Mouse (Mus musculus) urinary bladder, postnatal 36 days (tissue): Measurements from ENCODE around the gene Efna5.
A peak's percentile ranks its signal among the peaks of the same experiment; 100 is the strongest.

Experiments
- DNase-seq, 2 experiments: peaks; one replicate each; pipeline ENCODE4 v3.0.0; 2022; ENCODE audit warnings: low spot score in 2 of 2, mixed read lengths in 1 of 2

The Efna5 gene

DNA sequence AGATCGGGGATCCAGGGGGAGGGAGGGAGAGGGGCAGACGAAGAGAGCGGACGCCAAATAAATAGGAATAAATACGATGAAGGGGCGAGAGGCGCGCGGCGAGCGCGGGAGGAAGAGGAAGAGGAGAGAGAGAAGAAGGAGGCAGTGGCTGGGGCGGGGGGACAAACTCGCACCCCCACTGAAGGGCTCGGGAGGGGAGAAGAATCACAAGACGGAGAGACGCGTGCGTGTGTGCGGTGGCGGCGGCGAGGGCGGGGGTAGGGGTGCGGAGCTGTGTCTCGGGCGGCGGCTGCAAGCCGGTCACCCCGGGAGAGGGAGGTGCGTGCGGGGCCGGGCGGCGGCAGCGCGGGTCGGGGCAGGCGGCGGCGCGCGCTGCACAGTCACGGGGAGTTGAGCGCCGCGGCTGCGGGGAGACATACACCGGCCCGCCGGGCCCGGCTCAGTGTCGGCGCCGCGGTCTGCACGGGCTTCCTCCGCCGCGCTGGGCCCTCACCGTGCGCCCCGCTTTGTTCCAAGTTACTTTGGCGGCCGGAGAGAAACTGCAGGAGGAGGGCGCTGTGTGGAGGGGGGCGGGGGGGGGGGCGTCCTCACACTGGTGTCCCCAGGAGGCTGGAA is at the start of gene Efna5:
Efna5 (minus strand) TSS at position 142 of the 615 bp plus-strand sequence.
- DNase-seq, result peak in 1 of 2 experiments; percentile 37

DNA sequence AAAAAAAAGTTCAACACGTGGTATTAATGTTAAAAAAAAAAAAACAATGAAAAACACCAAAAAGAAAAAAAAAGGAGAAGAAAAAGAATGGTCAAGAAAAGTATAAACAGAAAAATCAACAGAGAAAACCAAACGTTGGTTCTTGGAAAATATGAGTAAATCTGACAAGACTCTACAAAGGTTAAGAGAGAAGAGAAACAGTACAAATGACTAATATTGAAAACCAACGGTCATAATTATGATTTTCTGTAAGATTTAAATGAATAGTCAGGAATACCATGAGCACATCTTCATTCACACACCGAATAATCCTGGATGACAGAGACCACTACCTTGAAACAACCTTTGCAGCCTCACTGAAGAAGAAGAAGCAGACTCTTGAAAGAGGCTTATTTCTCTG is 34.2 kb upstream of the Efna5 start:
- no peak for DNase-seq

- DNase-seq, result no peak
Measured at GRCm38 (mm10) chr17:62905692-62906445, 24.8 kb upstream of the Efna5 start.

DNA sequence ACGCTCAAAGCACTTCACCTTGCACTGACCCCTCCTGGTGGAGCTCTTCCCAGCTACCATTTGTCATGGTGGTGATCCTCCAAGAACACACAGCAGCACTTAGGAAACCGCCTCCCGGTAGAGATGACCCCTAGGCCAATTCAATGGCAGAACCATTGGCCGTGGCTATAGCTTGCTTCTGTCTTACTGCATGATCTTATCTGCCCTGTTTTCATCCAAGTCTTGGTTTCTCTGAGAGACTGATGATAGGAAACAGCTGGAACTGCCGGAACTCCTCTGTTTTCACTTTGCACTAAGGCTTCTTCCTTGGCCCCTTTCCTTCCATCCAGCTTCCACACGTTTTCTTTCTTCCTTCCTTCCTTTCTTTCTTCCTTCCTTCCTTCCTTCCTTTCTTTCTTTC is 17.9 kb upstream of the Efna5 start:
- no peak for DNase-seq

GRCm38 (mm10) chr17:62889991-62890390 is 8.9 kb upstream of the Efna5 start:
- no peak for DNase-seq

DNA sequence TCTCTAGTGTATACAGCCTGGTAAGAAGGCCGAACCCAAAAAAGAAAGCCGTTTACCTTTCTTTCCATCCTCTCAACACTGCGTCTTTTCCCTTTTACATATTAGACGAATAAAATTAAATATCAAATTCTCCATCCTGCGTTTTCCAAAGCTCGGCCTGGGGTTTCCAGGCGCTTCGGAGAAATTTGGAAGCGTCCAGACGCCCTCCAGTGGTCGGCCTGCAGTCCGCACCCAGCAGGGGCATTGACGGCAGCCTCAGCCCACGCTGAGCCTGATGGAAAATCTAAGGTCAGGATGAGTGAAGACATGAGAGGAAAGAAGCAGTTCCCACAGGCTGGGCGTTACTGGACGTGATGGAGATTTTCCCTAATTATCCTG is 3.0 kb upstream of the Efna5 start:
- DNase-seq, result peak; percentile 76 to 82

DNA sequence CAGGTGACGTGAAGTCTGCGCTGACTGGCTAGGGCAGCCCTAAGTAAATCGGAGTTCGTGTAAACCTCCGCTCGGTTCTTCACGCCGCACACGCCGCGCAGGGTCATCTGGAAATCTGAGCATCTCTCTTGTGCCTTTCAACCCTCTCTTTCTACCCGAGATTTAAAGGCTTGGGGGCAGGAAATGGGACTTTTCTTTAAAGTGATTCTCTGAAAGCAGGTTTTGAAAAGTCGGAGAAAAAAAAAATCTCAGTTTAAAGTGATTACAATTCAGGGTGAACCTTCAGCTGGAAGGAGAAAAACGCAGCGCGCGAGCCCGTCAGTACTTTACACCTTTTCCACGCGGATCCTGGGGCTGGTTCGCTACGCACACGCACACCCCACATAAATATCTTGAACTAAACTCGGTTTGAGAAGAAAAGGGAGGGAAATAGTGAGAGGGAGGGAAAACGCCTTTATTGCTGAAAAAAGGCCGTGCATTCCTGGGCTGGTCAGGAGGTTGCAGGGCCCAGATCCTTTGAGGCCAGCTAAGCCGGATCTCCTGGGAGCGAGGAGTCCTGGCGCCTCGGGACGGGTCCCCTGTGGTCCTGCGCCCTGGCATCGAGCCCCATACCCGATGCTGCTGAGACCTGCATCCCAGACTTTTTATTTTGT is 2.5 kb upstream of the Efna5 start:
- DNase-seq, result peak; percentile 29 to 38

GRCm38 (mm10) chr17:62882726-62883475 is 1.8 kb upstream of the Efna5 start:
- DNase-seq, result peak; percentile 83 to 86

GRCm38 (mm10) chr17:62881791-62882725 is 941 bp upstream of the Efna5 start:
- peak; percentile 59 to 68 for DNase-seq

DNA sequence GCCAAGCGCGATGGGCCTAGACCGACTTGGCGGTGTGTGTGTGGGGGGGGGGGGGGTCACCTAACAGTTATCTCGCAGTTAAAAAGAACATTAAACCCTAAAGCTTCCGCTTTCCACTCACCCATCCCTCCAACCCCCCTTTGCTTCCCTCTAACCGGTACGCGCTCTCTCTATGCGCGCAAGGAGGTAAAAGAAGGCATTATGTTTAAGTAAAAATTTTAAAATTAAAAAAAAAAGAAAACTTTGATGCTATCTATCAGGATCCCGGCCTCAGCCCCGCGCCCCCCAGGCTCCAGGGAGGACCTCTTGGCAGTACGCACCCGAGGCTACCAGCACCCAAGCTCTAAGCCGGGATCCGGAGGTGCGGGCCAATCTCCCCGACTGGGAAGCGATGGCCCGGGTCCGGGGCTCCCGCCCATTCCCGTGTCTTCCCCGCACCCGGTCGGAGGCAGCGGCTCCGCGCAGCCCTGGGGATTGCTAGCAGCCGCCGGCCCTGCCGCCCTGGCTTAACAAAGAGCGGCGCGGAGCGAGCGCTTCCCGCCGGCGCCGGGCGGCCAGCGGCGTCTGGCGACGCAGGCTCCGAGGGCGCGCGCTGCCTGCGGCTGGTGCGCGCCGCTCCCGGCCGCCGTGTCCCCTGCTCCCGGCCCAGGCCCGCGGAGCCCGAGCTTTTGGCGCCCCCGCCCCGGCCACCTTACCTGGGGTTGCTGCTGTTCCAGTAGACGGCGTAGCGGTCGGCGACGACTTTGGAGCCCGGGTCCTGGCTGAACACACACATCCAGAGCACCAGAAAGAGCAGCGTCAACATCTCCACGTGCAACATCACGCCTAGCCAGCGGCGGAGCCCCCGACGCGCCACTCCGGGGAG is 574 bp downstream of the Efna5 start:
- peak; percentile 43 to 47 for DNase-seq

GRCm38 (mm10) chr17:62879526-62880310 is 1.4 kb downstream of the Efna5 start:
- DNase-seq, result peak; percentile 49 to 50

DNA sequence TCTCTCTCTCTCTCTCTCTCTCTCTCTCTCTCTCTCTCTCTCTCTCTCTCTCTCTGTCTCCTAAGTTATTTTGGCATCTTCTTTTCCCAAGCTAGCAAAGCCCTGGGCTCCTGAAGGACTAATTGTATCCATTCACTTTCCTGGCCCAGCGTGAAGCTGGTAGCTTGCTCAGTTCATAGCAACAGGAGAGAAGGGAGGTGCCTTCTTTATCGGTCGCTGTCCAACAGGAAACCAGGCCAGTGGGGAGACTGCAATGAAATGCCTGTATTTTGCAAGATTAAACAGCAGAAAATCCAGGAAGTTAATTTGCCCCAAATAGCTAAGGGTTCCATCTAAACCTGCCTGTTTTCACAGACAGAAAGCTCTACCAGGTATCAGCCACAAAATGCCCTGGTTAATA is 5.4 kb downstream of the Efna5 start:
- peak in 1 of 2 experiments; percentile 10 for DNase-seq

- no peak for DNase-seq
Measured at GRCm38 (mm10) chr17:62871928-62872327, 9.2 kb downstream of the Efna5 start.

DNA sequence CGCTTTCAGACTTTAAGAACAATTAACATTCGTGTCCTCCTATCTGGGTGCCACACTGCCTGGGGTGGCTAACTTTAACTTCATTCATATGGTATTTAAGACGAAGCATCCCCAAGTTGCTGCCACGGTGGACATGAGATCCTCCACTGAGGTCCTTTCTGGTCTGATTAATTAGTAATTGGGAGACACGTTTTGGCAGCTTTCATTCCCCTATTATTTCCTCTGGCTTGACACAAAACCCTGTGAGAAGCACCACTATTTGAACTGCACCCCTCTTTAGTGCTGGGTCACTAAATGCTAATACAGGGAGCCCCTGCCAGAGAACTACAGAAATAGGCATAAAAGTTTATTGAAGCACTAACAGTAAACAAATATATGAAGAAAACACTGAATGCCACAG is 9.9 kb downstream of the Efna5 start:
- DNase-seq, result no peak

GRCm38 (mm10) chr17:62870446-62870845 is 10.7 kb downstream of the Efna5 start:
- no peak for DNase-seq

GRCm38 (mm10) chr17:62864966-62865365 is 16.2 kb downstream of the Efna5 start:
- DNase-seq, result no peak

GRCm38 (mm10) chr17:62863004-62863403 is 18.1 kb downstream of the Efna5 start:
- DNase-seq, result no peak

GRCm38 (mm10) chr17:62862298-62862999 is 18.7 kb downstream of the Efna5 start:
- peak in 1 of 2 experiments; percentile 5 for DNase-seq

DNA sequence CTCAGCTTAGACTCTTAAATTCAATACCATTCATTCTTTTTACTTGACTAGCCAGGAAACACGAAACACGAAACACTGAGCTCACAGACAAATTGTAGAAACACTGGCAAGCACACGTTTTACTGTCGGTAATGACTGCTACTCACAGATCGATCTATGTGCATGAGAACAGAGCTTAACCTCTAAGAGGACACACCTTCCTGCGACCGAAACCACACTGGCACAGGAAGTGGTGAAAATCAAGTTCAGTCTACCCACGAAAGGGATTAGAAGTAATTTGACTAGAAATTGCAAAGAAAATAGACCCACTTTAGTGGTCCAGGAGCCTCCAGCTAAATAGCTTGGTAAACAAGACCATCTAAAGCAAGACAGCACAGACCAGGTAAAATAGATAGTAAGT is 23.8 kb downstream of the Efna5 start:
- no peak for DNase-seq
